Mouse (Mus musculus) CD4-positive, CD25-positive, alpha-beta regulatory T cell (primary cell): ENCODE results near the gene Gnas. TPM values are rescaled to one million over a fixed set of nuclear protein-coding genes. Genes with fewer than 3 reads are reported as not detected.

Source experiments
- polyA plus RNA-seq: library from polyadenylated mRNA; unstranded; fragments of 100-300 nt; shearing (Covaris generic); gene quantifications from one replicate; pipeline ENCODE4 v1.2.1, GENCODE M21; 2017

The Gnas gene
- polyA plus RNA-seq = 806 TPM

DNA sequence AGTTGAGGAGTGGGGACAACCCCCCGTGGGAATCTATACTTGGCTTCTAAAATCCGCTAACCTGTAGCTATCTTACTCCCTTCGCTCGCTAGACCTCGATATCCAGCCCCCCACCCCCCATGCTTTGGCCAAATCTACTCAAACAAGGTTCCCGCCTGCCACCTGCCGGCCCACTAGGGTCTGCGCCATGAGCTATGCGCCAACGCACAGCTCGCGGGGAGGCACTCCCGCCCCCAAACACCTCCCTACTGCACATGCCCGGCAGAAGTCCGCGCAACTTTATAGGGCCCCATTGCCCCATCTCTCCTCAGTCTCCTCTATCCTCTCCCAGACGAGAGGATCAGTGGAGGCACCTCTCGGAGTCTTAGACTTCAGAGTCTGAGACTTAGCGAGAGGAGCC, at the start of gene Gnas:
Gene Gnas, plus strand, starts transcription at position 310 of the 400 bp plus-strand sequence.

GRCm38 (mm10) chr2:174346612-174346998, 62.5 kb downstream of the Gnas start, which contains the start of gene Gm20721:
TSS of gene Gm20721 (minus strand) at chr2:174346712.

Other genes with a start within 250 kb of the Gnas start
- 29.2 TPM for gene Stx16, start 208.0 kb upstream of the Gnas start, polyA plus RNA-seq
- 145 TPM for gene Npepl1, start 174.0 kb upstream of the Gnas start, polyA plus RNA-seq
- 4.3 TPM for gene Gm20721, start 62.4 kb downstream of the Gnas start, polyA plus RNA-seq
- 69.1 TPM for gene Nelfcd, start 131.5 kb downstream of the Gnas start, polyA plus RNA-seq
- 97.9 TPM for gene Ctsz, start 154.7 kb downstream of the Gnas start, polyA plus RNA-seq
- gene Tubb1, start 166.4 kb downstream of the Gnas start, polyA plus RNA-seq = 0.17 TPM
- 415 TPM for gene Atp5e, start 179.8 kb downstream of the Gnas start, polyA plus RNA-seq
- gene Prelid3b, start 188.8 kb downstream of the Gnas start, polyA plus RNA-seq = 87.9 TPM